Mouse (Mus musculus): Measurements from ENCODE around the gene Tbc1d12. TPM values are rescaled to one million over a fixed set of nuclear protein-coding genes. Genes with fewer than 3 reads are reported as not detected.

Gene Tbc1d12
- total and polyA plus RNA-seq, 3 experiments: 2.5 to 2.9 TPM; not detected in 1

DNA sequence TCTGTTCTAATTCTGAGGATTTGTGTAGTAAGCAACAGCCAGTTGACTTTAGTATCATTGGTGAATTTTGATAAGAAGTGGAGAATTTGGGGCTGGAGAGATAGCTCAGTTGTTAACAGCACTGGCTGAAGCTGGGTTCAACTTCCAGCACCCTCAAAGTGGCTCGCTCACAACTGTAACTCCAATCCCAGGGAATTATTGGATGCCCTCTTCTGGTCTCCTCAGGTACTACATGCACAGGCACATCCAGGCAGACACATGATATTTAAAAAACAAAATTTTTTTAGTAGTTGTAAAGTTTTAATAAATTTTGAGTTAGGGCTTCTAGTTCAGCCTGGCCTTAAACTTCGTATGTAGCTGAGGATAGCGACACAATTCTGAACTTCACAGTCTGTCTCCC lies 79.3 kb downstream of the Tbc1d12 start:
- peaks cover 0 to 6% of the 10 kb centered on the region in 2 experiments; a peak in 2 of 4 replicates for H3K36me3 ChIP-seq (ENCODE audit: control insufficient read depth in 1 of 2, insufficient read depth in 2 of 2, low read length in 2 of 2)
- DNase-seq (ENCODE audit: low read depth, low spot score): peak; percentile 71
- no peaks in the 10 kb centered on the region for H3K79me2 ChIP-seq (ENCODE audit: control insufficient read depth, insufficient read depth, low read length, poor library complexity)
- H3K27me3 ChIP-seq (ENCODE audit: control insufficient read depth in 1 of 2, insufficient read depth in 2 of 2, low read length in 2 of 2): no peaks in the 10 kb centered on the region
- TF ChIP-seq ELF1 (IDR thresholded peaks at IDR 0.05; ENCODE audit: low read depth, low read length) (no peak), MAFK (IDR thresholded peaks at IDR 0.05; ENCODE audit: borderline replicate concordance, low read depth, low read length) (no peak), POLR2A (IDR thresholded peaks at IDR 0.05; ENCODE audit: control insufficient read depth in 1 of 2, insufficient read depth in 1 of 2, low read depth in 1 of 2, low read length in 2 of 2, poor library complexity in 1 of 2) (no peak), BHLHE40 (IDR thresholded peaks at IDR 0.05; ENCODE audit: borderline replicate concordance, low read depth, low read length) (no peak), NRF1 (IDR thresholded peaks at IDR 0.05; ENCODE audit: insufficient read depth, low read depth, low read length, poor library complexity, severe bottlenecking) (no peak), GATA1 (IDR thresholded peaks at IDR 0.05; ENCODE audit: low read depth, low read length) (no peak), MEF2A (IDR thresholded peaks at IDR 0.05; ENCODE audit: extremely low read depth, insufficient replicate concordance, low read depth, low read length, poor library complexity, severe bottlenecking) (no peak), ZMIZ1 (IDR thresholded peaks at IDR 0.05; ENCODE audit: low read depth, low read length) (no peak), NELFE (IDR thresholded peaks at IDR 0.05; ENCODE audit: low read depth, low read length) (no peak), CHD2 (IDR thresholded peaks at IDR 0.05; ENCODE audit: low read length) (no peak), USF1 (IDR thresholded peaks at IDR 0.05; ENCODE audit: low read depth, low read length) (no peak), RCOR1 (IDR thresholded peaks at IDR 0.05; ENCODE audit: low read depth, low read length) (no peak), RAD21 (IDR thresholded peaks at IDR 0.05; ENCODE audit: low read depth, low read length) (peak; percentile 40), CTCF (IDR thresholded peaks at IDR 0.05 in 2 of 3, conservative IDR thresholded peaks at IDR 0.05 in 1 of 3; ENCODE audit: control insufficient read depth in 1 of 3, insufficient read depth in 1 of 3, low read depth in 2 of 3, low read length in 3 of 3, poor library complexity in 1 of 3, severe bottlenecking in 1 of 3) (peak; percentile 36 to 79 (median 60); a peak in 5 of 6 replicates), SMC3 (IDR thresholded peaks at IDR 0.05; ENCODE audit: low read depth, low read length) (peak; percentile 50), ZC3H11A (IDR thresholded peaks at IDR 0.05; ENCODE audit: low read depth, low read length) (peak; percentile 28; the same call in 1 of the 2 replicates)
- H3K4me3 ChIP-seq (ENCODE audit: control insufficient read depth in 1 of 2, insufficient read depth in 1 of 2, low read depth in 2 of 2, low read length in 2 of 2): no peak overlapping the region
- no peaks in the 10 kb centered on the region for H3K4me1 ChIP-seq (ENCODE audit: control insufficient read depth in 1 of 2, insufficient read depth in 2 of 2, low read length in 2 of 2)
- H3K9ac ChIP-seq (ENCODE audit: control insufficient read depth, low read depth, low read length, poor library complexity, severe bottlenecking): no peak overlapping the region
- no peak overlapping the region for H3K27ac ChIP-seq (ENCODE audit: control insufficient read depth, low read depth, low read length)
- H3K9me3 ChIP-seq (replicated peaks; ENCODE audit: insufficient read depth, low read length): no peaks in the 10 kb centered on the region

DNA sequence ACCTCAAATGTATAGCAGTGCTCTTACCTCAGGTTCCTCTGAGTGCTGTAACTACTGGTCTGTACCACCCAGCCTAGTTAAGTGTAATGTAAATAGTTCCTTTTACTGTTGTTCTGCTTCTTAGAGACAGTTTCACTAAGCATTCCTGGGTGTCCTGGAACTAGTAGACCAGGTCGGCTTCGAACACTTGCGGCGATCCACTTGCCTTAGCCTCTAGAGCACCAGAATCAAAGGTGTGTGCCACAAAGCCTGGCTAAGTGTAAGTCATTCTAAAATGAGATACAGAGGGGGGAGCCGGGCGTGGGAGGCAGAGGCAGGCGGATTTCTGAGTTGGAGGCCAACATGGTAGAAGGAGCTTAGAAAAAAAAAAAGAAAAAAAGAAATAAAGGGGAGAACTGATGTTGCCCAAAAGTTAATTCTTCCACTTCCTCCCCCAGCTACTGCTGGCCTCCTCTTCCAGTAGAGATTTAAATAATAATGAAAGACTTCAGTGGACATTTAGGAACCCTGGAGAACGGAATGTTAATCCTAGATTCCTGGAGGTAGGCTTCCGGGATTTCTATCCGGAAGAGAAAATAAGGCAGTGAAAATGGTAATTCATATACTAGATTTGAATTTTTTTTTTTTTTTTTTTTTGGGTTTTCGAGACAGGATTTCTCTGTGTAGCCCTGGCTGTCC lies 92.2 kb downstream of the Tbc1d12 start:
- TF ChIP-seq POLR2AphosphoS5 (IDR thresholded peaks at IDR 0.05; ENCODE audit: borderline replicate concordance, low read depth, low read length) (no peak), BHLHE40 (IDR thresholded peaks at IDR 0.05; ENCODE audit: borderline replicate concordance, low read depth, low read length) (no peak), MAX (IDR thresholded peaks at IDR 0.05; ENCODE audit: low read length) (no peak), HCFC1 (IDR thresholded peaks at IDR 0.05; ENCODE audit: low read depth, low read length) (no peak), ZNF384 (IDR thresholded peaks at IDR 0.05; ENCODE audit: low read depth, low read length) (no peak), TCF12 (IDR thresholded peaks at IDR 0.05; ENCODE audit: low read depth, low read length) (no peak), USF1 (IDR thresholded peaks at IDR 0.05; ENCODE audit: low read depth, low read length) (no peak), MEF2A (IDR thresholded peaks at IDR 0.05; ENCODE audit: extremely low read depth, insufficient replicate concordance, low read depth, low read length, poor library complexity, severe bottlenecking) (no peak), JUND (IDR thresholded peaks at IDR 0.05; ENCODE audit: low read depth, low read length) (no peak), TAL1 (IDR thresholded peaks at IDR 0.05; ENCODE audit: low read length) (no peak), MYB (IDR thresholded peaks at IDR 0.05; ENCODE audit: low read depth, low read length) (no peak), GABPA (IDR thresholded peaks at IDR 0.05; ENCODE audit: low read depth, low read length) (no peak), RAD21 (IDR thresholded peaks at IDR 0.05; ENCODE audit: low read depth, low read length) (no peak), MAZ (IDR thresholded peaks at IDR 0.05; ENCODE audit: low read depth, low read length) (no peak), POLR2AphosphoS2 (IDR thresholded peaks at IDR 0.05; ENCODE audit: low read length) (no peak)
- no peaks in the 10 kb centered on the region for H3K9me3 ChIP-seq (replicated peaks; ENCODE audit: insufficient read depth, low read length)
- H3K36me3 ChIP-seq (ENCODE audit: control insufficient read depth in 1 of 2, insufficient read depth in 2 of 2, low read length in 2 of 2): peaks cover 3 to 21% of the 10 kb centered on the region in 2 experiments; a peak in 3 of 4 replicates
- peaks cover 26% of the 10 kb centered on the region for H3K79me2 ChIP-seq (ENCODE audit: control insufficient read depth, insufficient read depth, low read length, poor library complexity)
- H3K4me1 ChIP-seq (ENCODE audit: control insufficient read depth in 1 of 2, insufficient read depth in 2 of 2, low read length in 2 of 2): peaks cover 2 to 4% of the 10 kb centered on the region in 2 experiments; a peak in 3 of 4 replicates
- no peak for DNase-seq (ENCODE audit: low read depth, low spot score)
- H3K4me3 ChIP-seq (ENCODE audit: control insufficient read depth in 1 of 2, insufficient read depth in 1 of 2, low read depth in 2 of 2, low read length in 2 of 2): no peak overlapping the region
- no peaks in the 10 kb centered on the region for H3K27me3 ChIP-seq (ENCODE audit: control insufficient read depth in 1 of 2, insufficient read depth in 2 of 2, low read length in 2 of 2)
- H3K9ac ChIP-seq (ENCODE audit: control insufficient read depth, low read depth, low read length, poor library complexity, severe bottlenecking): no peak overlapping the region
- no peak overlapping the region for H3K27ac ChIP-seq (ENCODE audit: control insufficient read depth, low read depth, low read length)

All from MEL (cell line).